Mouse (Mus musculus) liver, adult 2 months (tissue): ENCODE results near the gene Sin3a.

ENCODE experiments used
- CTCF ChIP-seq: fragments of 200-500 bp; IDR thresholded peaks from 2 replicates; pipeline ENCODE4 v1.5.1; 2011; ENCODE audit warnings: low read depth, low read length, control low read depth
- POLR2A ChIP-seq: fragments of 200-500 bp; IDR thresholded peaks from 2 replicates; pipeline ENCODE4 v1.6.1; 2011; ENCODE audit warnings: low read length, control low read depth; ENCODE audit not compliant: insufficient read depth; ENCODE audit errors: extremely low read depth

DNA sequence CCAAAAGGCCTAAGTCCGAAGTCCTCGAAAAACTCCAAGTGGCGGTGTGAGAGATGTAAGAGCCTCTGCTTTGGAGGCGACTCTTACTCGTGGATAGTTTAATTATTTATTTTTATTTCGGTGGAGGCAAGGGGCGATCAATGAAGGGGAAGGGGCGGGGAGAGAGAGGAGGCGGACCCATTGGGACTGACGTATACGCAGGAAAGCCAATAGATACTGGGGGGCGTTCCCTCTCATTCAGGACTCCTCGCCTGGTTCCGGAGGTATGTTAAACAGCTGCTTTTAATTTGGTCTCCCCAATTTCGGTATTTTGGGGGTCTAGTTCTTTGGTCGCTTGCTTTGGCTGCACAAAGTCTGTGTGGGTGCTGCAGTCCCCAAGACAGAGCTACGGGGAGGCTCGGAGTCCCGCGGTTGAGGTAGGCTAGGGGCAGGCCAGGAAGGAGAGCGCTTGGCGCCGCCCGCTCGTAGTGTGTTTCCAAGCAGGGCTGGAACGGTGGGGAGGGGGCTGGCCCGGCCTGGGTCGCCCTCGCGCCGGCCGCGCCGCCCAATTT is at the start of gene Sin3a:
- TF ChIP-seq CTCF: no peak
- TF ChIP-seq POLR2A: no peak
